Mouse (Mus musculus) CH12.LX (cell line): ENCODE results near the gene Kif28. TPM values are rescaled to one million over a fixed set of nuclear protein-coding genes. Genes with fewer than 3 reads are reported as not detected.

Source experiments
- DNase-seq: peaks from one replicate; pipeline ENCODE4 v3.0.0-alpha.2; 2013; ENCODE audit errors: extremely low read depth
- H3K27ac ChIP-seq: 2 replicates; pipeline ENCODE4 v1.5.1; 2012; ENCODE audit warnings: low read depth, mild to moderate bottlenecking, control low read depth, moderate library complexity; ENCODE audit not compliant: insufficient read depth
- H3K27me3 ChIP-seq: replicated peaks from 2 replicates; pipeline ENCODE3; 2012; ENCODE audit warnings: inconsistent platforms
- H3K36me3 ChIP-seq, 2 experiments: replicated peaks in 1 of 2; 2 replicates each; pipeline versions ENCODE3 to v1.6.1; 2012; ENCODE audit warnings: inconsistent platforms in 1 of 2, low read length in 1 of 2, mild to moderate bottlenecking in 1 of 2, mixed read lengths in 1 of 2, moderate library complexity in 1 of 2; ENCODE audit not compliant: control insufficient read depth in 1 of 2, insufficient read depth in 1 of 2
- H3K4me1 ChIP-seq, 2 experiments: 2 replicates each; pipeline ENCODE4 v1.6.1; 2012; ENCODE audit warnings: inconsistent platforms in 1 of 2, moderate library complexity in 1 of 2; ENCODE audit not compliant: insufficient read depth in 2 of 2, control insufficient read depth in 1 of 2
- H3K4me2 ChIP-seq: 2 replicates; pipeline ENCODE4 v1.6.1; 2012; ENCODE audit warnings: low read depth, mild to moderate bottlenecking, control low read depth; ENCODE audit not compliant: poor library complexity, insufficient read depth, severe bottlenecking
- H3K4me3 ChIP-seq, 3 experiments: fragments of 150-350 bp in 1 of 3; sonication (generic) in 1 of 3; replicated peaks in 1 of 3; 2 replicates each; pipeline versions ENCODE3 to v1.5.1; 2011 to 2012; ENCODE audit warnings: low read depth in 2 of 3, low read length in 2 of 3, mild to moderate bottlenecking in 2 of 3, moderate library complexity in 2 of 3, control low read depth in 1 of 3, improper control_type of control experiment in 1 of 3, inconsistent platforms in 1 of 3, mixed read lengths in 1 of 3; ENCODE audit not compliant: poor library complexity in 1 of 3
- H3K79me2 ChIP-seq: replicated peaks from 2 replicates; pipeline ENCODE4 v1.6.1; 2012; ENCODE audit warnings: mild to moderate bottlenecking, moderate library complexity; ENCODE audit not compliant: control insufficient read depth, poor library complexity, insufficient read depth, severe bottlenecking; ENCODE audit errors: extremely low read depth
- H3K9ac ChIP-seq: 2 replicates; pipeline ENCODE4 v1.6.1; 2012; ENCODE audit warnings: low read depth, mild to moderate bottlenecking, control low read depth, moderate library complexity; ENCODE audit not compliant: insufficient read depth
- H3K9me3 ChIP-seq: replicated peaks from 2 replicates; pipeline ENCODE3; 2012; ENCODE audit warnings: low read length, inconsistent platforms, mixed read lengths
- BHLHE40 ChIP-seq: IDR thresholded peaks from 2 replicates; pipeline ENCODE4 v1.6.1; 2011; ENCODE audit warnings: mild to moderate bottlenecking, low read depth, low read length, improper control_type of control experiment
- CTCF ChIP-seq, 2 experiments: IDR thresholded peaks in 1 of 2; conservative IDR thresholded peaks in 1 of 2; 2 replicates each; pipeline ENCODE4 v1.5.1; 2011 to 2012; ENCODE audit warnings: low read depth in 2 of 2, low read length in 2 of 2, improper control_type of control experiment in 1 of 2, inconsistent platforms in 1 of 2, mild to moderate bottlenecking in 1 of 2, moderate library complexity in 1 of 2
- E2F4 ChIP-seq: IDR thresholded peaks from 2 replicates; pipeline ENCODE4 v1.6.1; 2011; ENCODE audit warnings: low read depth, low read length, improper control_type of control experiment; ENCODE audit not compliant: insufficient replicate concordance
- ELF1 ChIP-seq: IDR thresholded peaks from 2 replicates; pipeline ENCODE4 v1.6.1; 2014; ENCODE audit warnings: low read depth, mild to moderate bottlenecking, inconsistent platforms, low read length, improper control_type of control experiment
- EP300 ChIP-seq: IDR thresholded peaks from 2 replicates; pipeline ENCODE4 v1.6.1; 2011; ENCODE audit warnings: low read length, improper control_type of control experiment
- IRF4 ChIP-seq: IDR thresholded peaks from 2 replicates; pipeline ENCODE4 v1.6.1; 2014; ENCODE audit warnings: low read depth, mild to moderate bottlenecking, inconsistent platforms, low read length, improper control_type of control experiment
- JUND ChIP-seq: conservative IDR thresholded peaks from 2 replicates; pipeline ENCODE4 v1.6.1; 2011; ENCODE audit warnings: low read depth, low read length, improper control_type of control experiment
- MAZ ChIP-seq: IDR thresholded peaks from 2 replicates; pipeline ENCODE4 v1.6.1; 2012; ENCODE audit warnings: low read depth, mild to moderate bottlenecking, inconsistent platforms, low read length, improper control_type of control experiment, moderate library complexity
- MEF2A ChIP-seq: IDR thresholded peaks from 2 replicates; pipeline ENCODE4 v1.6.1; 2014; ENCODE audit warnings: low read depth, mild to moderate bottlenecking, inconsistent platforms, low read length, improper control_type of control experiment, borderline replicate concordance
- MXI1 ChIP-seq: IDR thresholded peaks from 2 replicates; pipeline ENCODE4 v1.6.1; 2011; ENCODE audit warnings: mild to moderate bottlenecking, low read depth, low read length, improper control_type of control experiment
- NELFE ChIP-seq: IDR thresholded peaks from 2 replicates; pipeline ENCODE4 v1.6.1; 2011; ENCODE audit warnings: low read depth, low read length, improper control_type of control experiment
- POLR2A ChIP-seq: IDR thresholded peaks from 2 replicates; pipeline ENCODE4 v1.6.1; 2011; ENCODE audit warnings: low read depth, mild to moderate bottlenecking, improper control_type of control experiment, low read length
- RAD21 ChIP-seq: IDR thresholded peaks from 2 replicates; pipeline ENCODE4 v1.6.1; 2011; ENCODE audit warnings: low read depth, mild to moderate bottlenecking, low read length, improper control_type of control experiment, moderate library complexity
- SIN3A ChIP-seq: IDR thresholded peaks from 2 replicates; pipeline ENCODE4 v1.6.1; 2012; ENCODE audit warnings: low read length, improper control_type of control experiment, inconsistent platforms
- UBTF ChIP-seq: IDR thresholded peaks from 2 replicates; pipeline ENCODE4 v1.6.1; 2012; ENCODE audit warnings: low read depth, mild to moderate bottlenecking, inconsistent platforms, low read length, improper control_type of control experiment, moderate library complexity
- USF1 ChIP-seq: IDR thresholded peaks from 2 replicates; pipeline ENCODE4 v1.6.1; 2014; ENCODE audit warnings: low read depth, mild to moderate bottlenecking, inconsistent platforms, low read length, improper control_type of control experiment
- USF2 ChIP-seq: conservative IDR thresholded peaks from 2 replicates; pipeline ENCODE4 v1.6.1; 2011; ENCODE audit warnings: low read depth, low read length, improper control_type of control experiment
- ZC3H11A ChIP-seq: IDR thresholded peaks from 2 replicates; pipeline ENCODE4 v1.6.1; 2012; ENCODE audit warnings: low read depth, mild to moderate bottlenecking, inconsistent platforms, low read length, improper control_type of control experiment
- ZNF384 ChIP-seq: IDR thresholded peaks from 2 replicates; pipeline ENCODE4 v1.6.1; 2012; ENCODE audit warnings: low read depth, low read length, improper control_type of control experiment, inconsistent platforms
- dilution Hi-C: fragments of 300-500 bp; cut with MboI; formaldehyde crosslinking; loops from 2 replicates; pipeline ENCODE4 v1.14.3; 2020; ENCODE audit warnings: low sequenced_read_pairs; ENCODE audit not compliant: extremely low pct_unique_long_range_greater_than_20kb, extremely low pct_ligation_motif_present
- in situ Hi-C: fragments of 300-500 bp; cut with MboI; formaldehyde crosslinking; loops from 3 replicates; pipeline ENCODE4 v1.14.3; 2019; ENCODE audit warnings: low sequenced_read_pairs, low pct_ligation_motif_present, low pct_unique_long_range_greater_than_20kb, mixed read lengths
- polyA plus RNA-seq: library from polyadenylated mRNA; unstranded; fragments of >175 nt; gene quantifications from 2 replicates; pipeline ENCODE4 v1.2.1, GENCODE M21; 2012; ENCODE audit warnings: low read depth; ENCODE audit not compliant: insufficient read length
- total RNA-seq, 2 experiments: library from RNA; depleted of rRNA; stranded (reverse); fragments of 300-350 nt in 1 of 2; fragments of >200 nt in 1 of 2; gene quantifications; 2 replicates each; pipeline ENCODE4 v1.2.3; 2012 to 2014

The Kif28 gene
- total and polyA plus RNA-seq, 3 experiments, result 0.07 TPM; not detected in 2

DNA sequence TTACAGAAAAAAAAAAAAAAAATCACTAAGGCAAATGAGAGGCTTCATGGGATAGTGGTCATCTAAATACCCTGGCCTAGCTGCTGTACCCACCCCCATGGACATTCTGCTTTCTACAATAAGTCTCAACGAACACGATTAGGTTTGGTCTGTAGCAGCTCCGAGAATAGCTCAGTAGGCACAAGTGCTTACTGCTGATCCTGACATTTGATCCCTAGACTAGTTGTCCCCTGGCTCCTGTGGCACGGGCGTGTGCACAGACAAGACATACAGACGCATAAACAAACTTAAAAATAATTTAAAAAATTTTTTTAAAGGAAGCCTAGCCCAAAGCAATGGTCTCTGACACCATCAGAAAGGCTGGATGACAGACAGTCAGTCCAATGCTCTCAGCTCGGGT, 77.6 kb downstream of the Kif28 start:
- in situ Hi-C loops (no loop called here), dilution Hi-C loops (no loop called here)
- peak overlapping the region; percentile 75 for H3K9ac ChIP-seq
- no peaks in the 10 kb centered on the region for H3K9me3 ChIP-seq
- peak overlapping the region; percentile 55 for H3K4me2 ChIP-seq
- peak overlapping the region; percentile 30 to 81 (median 80) for H3K4me3 ChIP-seq
- H3K27ac ChIP-seq, result no peak overlapping the region
- H3K79me2 ChIP-seq, result no peaks in the 10 kb centered on the region; the same call in 1 of the 2 replicates
- H3K36me3 ChIP-seq, result peaks cover 0 to 2% of the 10 kb centered on the region in 2 experiments
- no peak for TF ChIP-seq E2F4
- TF ChIP-seq NELFE, result no peak
- H3K27me3 ChIP-seq, result peaks cover 20% of the 10 kb centered on the region
- DNase-seq, result no peak
- peaks cover 2 to 5% of the 10 kb centered on the region in 2 experiments; a peak in 2 of 4 replicates for H3K4me1 ChIP-seq

DNA sequence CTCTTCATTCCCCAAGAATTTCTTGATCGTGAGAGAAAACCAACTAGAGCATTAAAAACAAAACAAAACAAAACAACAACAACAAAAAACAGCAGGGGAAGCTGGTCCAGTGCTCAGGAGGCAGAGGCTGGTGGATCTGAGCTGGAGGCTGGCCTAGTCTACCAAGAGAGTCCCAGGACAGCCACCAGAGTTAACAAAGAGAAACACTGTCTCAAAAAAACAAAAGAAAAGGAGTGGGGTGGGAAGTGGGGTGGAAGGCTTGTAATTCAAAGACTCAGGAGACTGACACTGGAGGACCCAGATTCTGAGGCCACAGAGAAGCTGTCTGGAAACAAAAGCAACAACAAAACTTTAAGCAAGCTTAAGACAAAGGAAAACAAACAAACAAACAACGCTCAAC, 78.1 kb downstream of the Kif28 start:
- H3K27ac ChIP-seq, result no peak overlapping the region
- peaks cover 20% of the 10 kb centered on the region for H3K27me3 ChIP-seq
- H3K4me2 ChIP-seq, result no peak overlapping the region
- peaks cover 0 to 2% of the 10 kb centered on the region in 2 experiments for H3K36me3 ChIP-seq
- dilution Hi-C loops, result no loop called here
- H3K4me1 ChIP-seq, result peaks cover 2 to 5% of the 10 kb centered on the region in 2 experiments; a peak in 2 of 4 replicates
- TF ChIP-seq JUND (no peak), USF1 (no peak), MEF2A (no peak), ZC3H11A (no peak), CTCF (conservative IDR thresholded peaks at IDR 0.05 in 1 of 2, IDR thresholded peaks at IDR 0.05 in 1 of 2; ENCODE audit: low read depth in 2 of 2, low read length in 2 of 2) (no peak), POLR2A (no peak), RAD21 (no peak), ELF1 (no peak), IRF4 (no peak), USF2 (no peak), MAZ (no peak), BHLHE40 (no peak), EP300 (no peak), UBTF (no peak), SIN3A (no peak), NELFE (no peak), MXI1 (no peak), ZNF384 (no peak)
- no peaks in the 10 kb centered on the region for H3K9me3 ChIP-seq
- H3K9ac ChIP-seq, result no peak overlapping the region
- in situ Hi-C loops, result no loop called here
- H3K79me2 ChIP-seq, result no peaks in the 10 kb centered on the region; the same call in 1 of the 2 replicates
- H3K4me3 ChIP-seq, result no peak overlapping the region
- DNase-seq, result no peak
